Mouse (Mus musculus) cerebellum, postnatal 14 days (tissue): ENCODE measurements at regions not wholly inside any gene's neighbourhood (a gene's known extent, or its start where the extent isn't known, plus 50 kb on each side); places are given as distances from the start of the nearest gene placed in this dataset.

Experiments used
- DNase-seq, 2 experiments: peaks; one replicate each; pipeline ENCODE4 v3.0.0; 2021; ENCODE audit warnings: mixed read lengths in 2 of 2

GRCm38 (mm10) chr4:47772230-47772920, 272.6 kb upstream of the Nr4a3 start:
- no peak for DNase-seq

GRCm38 (mm10) chr4:47774664-47775063, 270.3 kb upstream of the Nr4a3 start:
- DNase-seq: no peak

GRCm38 (mm10) chr4:47781039-47781438, 263.9 kb upstream of the Nr4a3 start:
- DNase-seq: no peak

- no peak for DNase-seq
Measured at GRCm38 (mm10) chr4:47796977-47797376, 248.0 kb upstream of the Nr4a3 start.

- DNase-seq: no peak
Measured at GRCm38 (mm10) chr4:47799165-47799564, 245.8 kb upstream of the Nr4a3 start.

GRCm38 (mm10) chr4:47803111-47803510, 241.8 kb upstream of the Nr4a3 start:
- DNase-seq: no peak

GRCm38 (mm10) chr4:47807877-47808276, 237.1 kb upstream of the Nr4a3 start:
- peak; percentile 60 to 61 for DNase-seq

GRCm38 (mm10) chr4:47814030-47814429, 230.9 kb upstream of the Nr4a3 start:
- DNase-seq: peak in 1 of 2 experiments; percentile 12

- no peak for DNase-seq
Measured at GRCm38 (mm10) chr4:47818371-47819159, 226.4 kb upstream of the Nr4a3 start.

- no peak for DNase-seq
Measured at GRCm38 (mm10) chr4:47820562-47820961, 224.4 kb upstream of the Nr4a3 start.

- DNase-seq: no peak
Measured at GRCm38 (mm10) chr4:47823299-47823698, 221.7 kb upstream of the Nr4a3 start.

- DNase-seq: peak; percentile 54 to 56
Measured at GRCm38 (mm10) chr4:47824083-47824482, 220.9 kb upstream of the Nr4a3 start.

GRCm38 (mm10) chr4:47832905-47833304, 212.0 kb upstream of the Nr4a3 start:
- no peak for DNase-seq

- DNase-seq: no peak
Measured at GRCm38 (mm10) chr4:47838411-47838810, 206.5 kb upstream of the Nr4a3 start.

GRCm38 (mm10) chr4:47842128-47842656, 202.8 kb upstream of the Nr4a3 start:
- no peak for DNase-seq

- no peak for DNase-seq
Measured at GRCm38 (mm10) chr4:47845239-47845638, 199.7 kb upstream of the Nr4a3 start.

GRCm38 (mm10) chr4:47846389-47847318, 198.3 kb upstream of the Nr4a3 start:
- DNase-seq: peak; percentile 48 to 75

GRCm38 (mm10) chr4:47861151-47861550, 183.8 kb upstream of the Nr4a3 start:
- no peak for DNase-seq

GRCm38 (mm10) chr4:47870010-47870637, 174.8 kb upstream of the Nr4a3 start:
- no peak for DNase-seq

GRCm38 (mm10) chr4:47870638-47871019, 174.3 kb upstream of the Nr4a3 start:
- no peak for DNase-seq

- peak; percentile 11 to 37 for DNase-seq
Measured at GRCm38 (mm10) chr4:47881560-47881959, 163.4 kb upstream of the Nr4a3 start.

GRCm38 (mm10) chr4:47882076-47882475, 162.9 kb upstream of the Nr4a3 start:
- DNase-seq: peak in 1 of 2 experiments; percentile 9
